Mouse (Mus musculus) liver, adult 2 months (tissue): ENCODE data around the gene Dnajb13.

ENCODE experiments used
- CTCF ChIP-seq: fragments of 200-500 bp; IDR thresholded peaks from 2 replicates; pipeline ENCODE4 v1.5.1; 2011; ENCODE audit warnings: low read depth, low read length, control low read depth
- POLR2A ChIP-seq: fragments of 200-500 bp; IDR thresholded peaks from 2 replicates; pipeline ENCODE4 v1.6.1; 2011; ENCODE audit warnings: low read length, control low read depth; ENCODE audit not compliant: insufficient read depth; ENCODE audit errors: extremely low read depth

- TF ChIP-seq POLR2A (no peak), CTCF (no peak)
Measured at GRCm38 (mm10) chr7:100547631-100548030, 32.9 kb upstream of the Dnajb13 start.
